Mouse (Mus musculus) cerebellum, adult 9-10 months (tissue): ENCODE data around the gene Arnt.
"Not testable (repeated sequence)": the region's sequence is repeated elsewhere in the genome, so short reads cannot be mapped to it uniquely, and the experiment has no call there.

Experiments used
- DNase-seq: peaks from one replicate; pipeline ENCODE4 v3.0.0; 2022

Arnt gene

DNA sequence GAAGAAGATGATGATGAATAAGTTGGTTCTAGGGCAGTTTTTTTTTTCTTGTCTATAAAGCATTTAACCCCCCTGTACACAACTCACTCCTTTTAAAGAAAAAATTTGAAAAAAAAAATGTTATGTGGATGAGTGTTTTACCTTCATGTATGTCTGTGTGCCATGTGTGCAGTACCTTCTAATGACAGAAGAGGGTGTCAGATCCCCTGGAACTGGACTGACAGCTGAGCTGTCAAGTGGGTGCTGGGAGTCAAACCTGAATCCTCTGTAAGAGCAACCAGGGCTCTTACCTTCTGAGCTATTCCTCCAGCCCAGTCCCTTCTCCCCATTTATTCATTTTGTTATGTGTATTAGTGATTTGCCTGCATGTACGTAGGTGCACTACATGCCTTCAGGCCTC, 96.8 kb downstream of the Arnt start:
- no peak for DNase-seq

DNA sequence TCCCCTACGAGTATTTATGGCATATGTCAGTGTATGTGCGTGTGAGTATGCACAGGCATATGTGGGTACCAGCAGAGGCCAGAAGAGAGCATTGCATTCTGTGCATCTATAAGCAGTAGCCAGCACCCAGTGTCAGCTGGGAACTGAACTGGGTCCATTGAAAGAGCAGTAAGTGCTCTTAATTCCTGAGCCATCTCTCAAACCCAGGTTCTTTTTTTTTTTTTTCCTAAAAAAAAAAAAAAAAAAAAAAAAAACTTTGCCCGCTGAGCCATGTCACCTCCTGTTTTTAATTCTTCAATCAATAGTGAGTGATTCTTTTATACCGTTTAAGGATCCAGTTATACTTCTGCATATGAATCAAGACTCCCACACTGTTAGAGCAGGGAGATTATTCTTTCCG, 99.2 kb downstream of the Arnt start:
- no peak for DNase-seq

DNA sequence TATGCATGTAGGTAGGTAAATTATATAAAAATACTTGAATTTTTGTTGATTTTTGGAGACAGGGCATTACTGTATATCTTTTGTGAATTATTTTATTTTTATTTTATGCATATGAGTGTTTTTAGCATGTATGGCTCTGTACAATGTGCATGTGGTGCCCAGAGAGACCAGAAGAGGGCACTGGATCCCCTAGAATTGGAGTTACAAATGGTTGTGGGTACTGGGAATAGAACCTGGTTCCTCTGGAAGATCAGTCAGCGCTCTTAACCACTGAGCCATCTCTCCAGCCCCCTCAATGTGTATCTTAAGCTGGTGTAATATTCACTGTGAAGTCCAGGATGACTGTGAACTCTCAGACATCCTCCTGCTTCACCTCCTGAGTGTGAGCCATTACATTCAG, 100.7 kb downstream of the Arnt start:
- DNase-seq: no peak

DNA sequence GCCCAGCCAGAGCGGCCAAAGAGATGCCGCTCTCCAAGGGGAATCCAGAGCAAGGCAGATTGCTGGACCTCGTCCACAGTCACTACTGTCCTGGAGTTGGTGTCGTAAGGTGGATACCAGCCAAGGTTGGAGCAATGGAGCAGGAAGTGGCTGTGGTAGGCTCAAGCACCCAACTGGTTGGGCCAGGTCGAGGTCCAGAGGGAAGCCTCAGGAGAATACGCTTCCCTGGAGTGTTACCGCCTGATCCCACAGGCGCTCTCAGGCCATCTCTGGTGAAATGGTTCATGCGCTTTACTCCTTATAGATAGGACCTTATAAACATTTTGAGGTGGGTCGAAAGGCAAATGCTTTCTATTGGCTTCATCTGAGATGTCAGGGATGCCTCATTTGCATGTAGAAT, 104.7 kb downstream of the Arnt start:
- DNase-seq: no peak

DNA sequence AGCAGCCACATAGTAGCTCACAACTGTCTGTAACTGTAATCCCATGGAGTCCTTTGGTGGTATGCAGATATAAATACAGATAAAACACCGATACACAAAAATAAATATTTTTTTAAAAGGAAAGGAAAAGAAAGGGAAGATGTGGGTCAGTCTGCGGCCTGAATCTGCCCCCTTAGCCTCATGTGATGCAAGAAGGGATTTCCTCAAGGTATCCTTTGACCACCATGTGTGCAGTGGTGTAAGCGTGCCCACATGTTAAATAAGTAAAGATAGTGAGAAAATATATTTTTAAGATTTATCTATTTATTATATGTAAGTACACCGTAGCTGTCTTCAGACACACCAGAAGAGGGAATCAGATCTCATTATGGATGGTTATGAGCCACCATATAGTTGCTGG, 105.6 kb downstream of the Arnt start:
- no peak for DNase-seq

DNA sequence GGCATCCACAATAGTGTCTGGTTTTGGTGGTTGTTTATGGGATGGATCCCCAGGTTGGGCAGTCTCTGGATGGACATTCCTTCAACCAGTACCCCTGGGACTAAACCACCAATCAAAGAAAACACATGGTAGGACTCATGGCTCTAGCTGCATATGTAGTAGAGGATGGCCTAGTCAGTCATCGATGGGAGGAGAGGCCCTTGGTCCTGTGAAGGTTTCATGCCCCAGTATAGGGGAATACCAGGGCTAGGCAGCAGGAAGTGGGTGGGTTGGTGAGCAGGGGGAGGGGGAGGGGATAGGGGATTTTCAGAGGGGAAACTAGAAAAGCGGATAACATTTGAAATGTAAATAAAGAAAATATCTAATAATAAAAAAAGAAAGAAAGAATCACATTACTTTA, 107.0 kb downstream of the Arnt start:
- DNase-seq: not testable (repeated sequence)

DNA sequence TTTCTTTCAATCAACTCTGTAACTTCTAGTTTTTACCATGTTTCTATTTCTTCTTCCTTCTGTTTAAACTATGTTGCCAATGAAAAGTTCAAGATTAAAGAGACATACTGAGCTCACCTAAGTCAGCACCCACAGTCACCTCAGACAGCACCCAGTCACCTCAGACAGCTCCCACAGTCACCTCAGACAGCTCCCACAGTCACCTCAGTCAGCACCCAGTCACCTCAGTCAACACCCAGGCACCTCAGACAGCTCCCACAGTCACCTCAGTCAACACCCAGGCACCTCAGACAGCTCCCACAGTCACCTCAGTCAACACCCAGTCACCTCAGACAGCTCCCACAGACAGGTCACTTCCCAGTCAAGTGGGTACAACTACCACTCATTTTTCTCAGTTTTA, 108.0 kb downstream of the Arnt start:
- no peak for DNase-seq

DNA sequence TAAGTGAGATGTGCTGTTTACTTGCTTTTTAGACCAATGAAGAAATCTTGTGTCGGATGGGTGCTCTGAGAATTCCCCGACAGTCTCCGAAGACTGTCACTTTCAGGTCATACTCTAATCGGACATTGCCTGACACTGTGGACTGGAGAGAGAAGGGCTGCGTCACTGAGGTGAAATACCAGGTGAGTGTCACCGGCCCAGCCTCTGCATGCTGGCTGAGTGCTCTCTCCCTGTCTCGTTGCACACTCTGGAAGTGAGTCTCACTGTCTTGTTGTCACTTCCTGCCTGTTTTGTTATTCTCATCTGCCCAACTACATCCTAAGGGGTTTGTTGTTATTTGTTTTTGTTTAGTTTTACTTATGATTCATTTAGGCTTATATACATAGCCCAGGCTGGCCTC, 108.8 kb downstream of the Arnt start:
- DNase-seq: no peak
